Mouse (Mus musculus): Measurements from ENCODE around the gene Gse1.

Gene Gse1

DNA sequence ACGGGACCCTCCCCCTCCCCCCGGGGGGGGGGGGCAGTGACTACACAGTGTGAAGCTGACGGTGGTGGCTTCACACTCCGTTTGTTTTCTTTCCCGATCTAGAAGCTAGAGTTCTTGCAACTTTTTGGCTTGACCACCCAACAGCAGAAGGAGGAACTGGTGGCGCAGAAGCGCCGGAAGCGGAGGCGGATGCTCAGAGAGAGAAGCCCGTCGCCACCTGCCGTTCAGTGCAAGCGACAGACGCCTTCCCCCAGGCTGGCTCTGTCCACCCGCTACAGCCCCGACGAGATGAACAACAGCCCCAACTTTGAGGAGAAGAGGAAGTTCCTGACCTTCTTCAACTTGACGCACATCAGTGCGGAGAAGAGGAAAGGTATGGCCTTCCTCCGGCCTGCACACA lies 344.3 kb downstream of the Gse1 start:
- no peak for DNase-seq (ENCODE audit: low read depth, low spot score)

DNA sequence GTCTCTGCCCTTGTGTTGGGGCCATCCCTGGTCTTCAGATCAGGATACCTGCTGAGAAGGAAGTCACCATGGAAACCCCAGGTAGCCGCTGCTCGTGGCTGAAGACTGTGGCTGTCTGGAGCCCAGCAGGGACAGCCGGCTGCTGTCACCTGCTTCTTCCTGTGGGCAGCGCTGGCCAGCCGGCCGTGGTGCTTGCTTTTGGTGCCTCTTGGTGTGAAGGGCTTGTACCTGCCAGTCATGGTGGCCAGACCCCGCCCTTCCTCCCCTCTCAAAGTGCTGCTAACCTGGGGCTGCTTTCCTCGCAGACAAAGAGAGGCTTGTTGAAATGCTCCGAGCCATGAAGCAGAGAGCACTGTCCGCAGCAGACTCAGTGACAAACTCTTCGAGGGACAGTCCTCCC lies 345.6 kb downstream of the Gse1 start:
- no peak for DNase-seq (ENCODE audit: low read depth, low spot score)

DNA sequence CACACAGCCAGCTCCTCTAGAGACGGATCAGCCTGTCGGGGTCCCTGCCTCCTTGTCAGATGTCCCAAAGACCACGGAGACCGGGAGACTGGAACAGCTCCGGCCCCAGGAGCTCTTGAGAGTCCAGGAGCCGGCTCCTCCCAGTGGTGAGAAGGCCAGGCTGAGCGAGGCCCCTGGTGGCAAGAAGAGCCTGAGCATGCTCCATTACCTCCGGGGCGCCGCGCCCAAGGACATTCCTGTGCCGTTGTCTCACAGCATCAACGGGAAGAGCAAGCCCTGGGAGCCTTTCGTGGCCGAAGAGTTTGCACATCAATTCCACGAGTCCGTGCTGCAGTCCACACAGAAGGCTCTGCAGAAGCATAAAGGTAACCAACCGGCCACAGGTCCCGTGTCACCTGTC lies 346.7 kb downstream of the Gse1 start:
- DNase-seq (ENCODE audit: low read depth, low spot score), result no peak

DNA sequence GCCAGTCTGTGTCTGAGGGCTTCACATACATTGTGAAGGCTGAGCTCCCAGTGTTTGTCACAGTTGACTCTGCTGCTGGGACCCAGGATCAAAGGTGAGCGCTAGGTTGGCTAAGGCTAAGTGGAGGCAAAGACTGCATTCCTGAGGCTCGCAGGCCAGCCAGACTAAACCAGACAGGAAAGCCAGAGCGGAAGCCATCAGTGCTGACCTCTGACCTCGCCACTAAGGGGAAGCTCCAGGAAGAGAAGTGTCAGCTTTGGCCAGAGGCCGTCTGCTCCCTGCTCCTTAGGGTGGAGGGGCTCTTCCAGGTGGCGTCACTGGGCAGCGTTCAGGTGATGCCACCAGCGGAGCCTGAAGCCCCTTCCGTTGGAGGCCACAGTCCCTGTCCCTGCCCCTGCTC lies 347.5 kb downstream of the Gse1 start:
- no peak for DNase-seq (ENCODE audit: low read depth, low spot score)

DNA sequence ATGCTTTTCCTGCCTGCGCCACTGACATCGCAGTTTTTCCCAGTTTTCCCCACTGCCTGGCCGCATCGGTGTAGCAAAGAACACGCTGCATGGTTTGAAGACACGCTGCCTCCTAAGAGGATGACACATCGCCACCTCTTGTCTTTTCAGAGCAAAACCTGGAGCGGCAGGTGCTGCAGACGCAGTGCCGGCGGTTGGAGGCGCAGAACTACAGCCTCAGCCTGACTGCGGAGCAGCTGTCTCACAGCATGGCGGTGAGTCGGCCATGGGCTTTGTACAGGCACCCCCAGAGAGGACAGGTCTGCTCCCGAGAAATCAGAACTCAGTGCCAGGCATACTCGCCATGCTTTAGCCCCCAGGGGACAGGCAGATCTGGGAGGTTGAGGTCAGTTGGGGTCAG lies 349.6 kb downstream of the Gse1 start:
- no peak for DNase-seq (ENCODE audit: low read depth, low spot score)

DNA sequence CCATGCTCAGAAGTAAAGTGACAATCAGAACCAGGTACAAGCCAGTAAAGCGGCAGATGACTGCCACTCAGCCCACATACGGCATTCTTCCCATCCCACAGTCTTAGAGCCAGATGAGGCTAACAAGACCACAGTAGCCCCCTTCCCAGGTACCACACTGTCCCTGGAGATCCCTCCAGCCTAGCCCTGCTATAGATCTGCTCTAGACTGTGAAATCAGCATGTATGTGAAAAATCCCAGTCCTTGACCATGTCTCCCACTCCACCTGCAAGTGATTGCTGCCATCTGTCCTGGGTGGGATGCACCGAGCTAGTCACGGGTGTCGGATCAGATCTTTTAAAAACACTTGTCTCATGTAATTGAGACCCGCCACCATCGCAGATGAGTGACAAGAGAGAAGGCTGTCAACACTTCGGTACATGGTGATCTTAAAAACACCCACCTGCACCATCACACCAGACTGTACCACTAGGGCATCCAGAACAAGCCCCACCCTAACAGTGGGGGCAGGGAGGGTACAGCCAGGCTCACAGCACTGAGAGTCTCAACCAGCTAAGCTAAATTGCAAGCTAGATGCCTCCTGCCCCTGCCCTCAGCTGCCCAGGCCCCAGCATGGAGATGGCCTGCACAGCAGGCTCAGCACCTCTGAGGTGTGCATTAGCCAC lies 352.2 kb downstream of the Gse1 start:
- no peak for DNase-seq (ENCODE audit: low read depth, low spot score)

DNA sequence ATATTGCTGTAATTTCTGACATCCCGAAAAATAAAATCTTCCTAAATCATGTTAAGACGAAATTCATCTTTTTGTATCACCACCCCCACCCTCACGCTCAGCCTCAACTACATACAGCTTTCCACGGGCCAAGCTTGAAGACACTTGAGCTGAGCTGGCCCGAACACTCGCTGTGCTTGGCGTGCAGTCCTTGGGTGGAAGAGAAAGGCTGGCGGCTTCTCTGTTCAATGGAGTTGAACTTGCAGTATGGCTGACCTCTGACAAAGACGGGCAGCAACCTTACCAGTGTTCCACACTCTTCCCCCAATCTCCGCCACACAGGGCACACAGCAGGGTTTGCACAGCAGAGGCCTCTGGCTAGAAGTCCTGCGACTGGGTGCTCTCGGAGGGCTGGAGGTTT lies 353.1 kb downstream of the Gse1 start:
- DNase-seq (ENCODE audit: low read depth, low spot score), result no peak

DNA sequence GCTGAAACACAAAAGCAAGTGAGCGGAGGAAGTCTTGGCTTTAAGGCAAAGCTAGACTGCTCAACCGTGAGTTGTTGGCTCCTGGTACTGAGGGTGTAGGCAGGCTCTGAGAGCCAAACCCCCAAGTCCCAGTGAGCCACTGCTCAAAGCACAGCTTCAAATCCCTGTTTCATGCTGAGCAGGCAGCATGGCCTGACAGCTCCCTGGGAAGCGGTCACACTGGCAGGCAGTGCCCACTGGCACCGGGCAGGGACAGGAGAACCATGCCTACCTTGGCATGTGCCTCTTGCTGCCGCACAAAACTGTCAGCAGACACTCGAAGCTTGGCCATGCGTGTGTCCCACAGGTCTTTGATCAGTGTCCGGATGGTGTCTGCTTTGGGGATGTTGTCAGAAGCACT lies 353.6 kb downstream of the Gse1 start:
- no peak for DNase-seq (ENCODE audit: low read depth, low spot score)

DNA sequence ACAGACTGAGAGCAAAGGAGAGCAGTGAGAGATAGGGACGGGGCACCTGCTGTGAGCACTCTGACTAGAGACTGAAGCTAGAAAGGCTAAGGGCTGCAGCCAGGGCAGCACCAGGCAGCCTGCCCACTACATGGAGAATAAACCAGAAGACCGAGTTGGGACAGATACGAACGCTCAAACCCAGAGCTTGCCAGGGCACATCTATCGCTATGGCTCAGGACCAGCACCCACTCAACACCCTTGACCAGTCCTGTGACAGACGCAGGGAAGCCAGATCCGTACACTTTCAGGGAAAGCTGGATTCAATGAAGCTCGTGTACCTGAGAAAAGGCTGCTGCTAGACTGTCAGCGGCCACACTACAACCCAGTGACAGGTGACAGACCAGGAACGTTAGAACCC lies 357.3 kb downstream of the Gse1 start:
- no peak for DNase-seq (ENCODE audit: low read depth, low spot score)

DNA sequence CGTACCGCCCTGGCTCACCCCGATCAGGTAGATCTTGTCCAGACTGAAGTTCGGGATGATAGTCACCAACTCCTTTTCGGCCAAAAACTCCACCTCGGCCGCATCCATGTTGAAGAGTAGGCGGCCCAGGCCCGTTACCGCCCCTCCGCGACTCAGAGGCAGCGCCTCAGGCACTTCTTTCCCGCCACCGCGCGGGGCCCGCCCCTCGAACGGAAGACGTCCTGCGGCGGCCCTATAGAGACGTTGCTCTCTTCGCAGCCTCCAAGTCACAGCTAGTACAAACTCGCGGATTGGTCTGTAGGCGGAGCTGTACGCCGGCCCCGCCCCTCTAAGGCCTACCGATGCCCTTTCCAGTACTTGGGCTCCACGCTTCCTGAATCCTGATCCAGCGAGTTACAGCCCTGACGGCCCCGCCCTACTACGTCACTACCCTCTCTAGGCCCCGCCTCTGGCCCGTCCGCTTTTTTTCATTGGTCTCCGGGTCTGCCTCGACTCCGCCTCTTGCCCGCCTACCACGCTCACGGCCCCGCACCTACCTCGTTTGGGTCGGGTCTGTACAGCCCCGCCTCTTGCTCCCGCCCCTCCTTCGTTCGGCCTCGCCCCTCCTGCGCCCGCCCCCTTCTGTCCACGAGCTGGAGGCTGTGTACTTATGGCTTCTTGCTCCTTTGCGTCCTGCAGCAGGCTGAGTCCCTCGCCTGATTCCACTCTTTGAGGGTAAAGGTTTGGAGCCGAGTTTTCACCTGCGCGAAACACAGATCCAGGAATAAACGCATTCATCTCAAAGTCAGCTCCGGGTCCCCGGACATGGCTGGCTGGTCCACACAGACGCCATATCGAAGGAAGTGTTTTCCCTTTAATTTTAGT lies 360.9 kb downstream of the Gse1 start, which contains the start of gene Gins2:
Gene Gins2 (minus strand): TSS at position 397 of the 864 bp plus-strand sequence.
- peak; percentile 98 for DNase-seq (ENCODE audit: low read depth, low spot score)

DNA sequence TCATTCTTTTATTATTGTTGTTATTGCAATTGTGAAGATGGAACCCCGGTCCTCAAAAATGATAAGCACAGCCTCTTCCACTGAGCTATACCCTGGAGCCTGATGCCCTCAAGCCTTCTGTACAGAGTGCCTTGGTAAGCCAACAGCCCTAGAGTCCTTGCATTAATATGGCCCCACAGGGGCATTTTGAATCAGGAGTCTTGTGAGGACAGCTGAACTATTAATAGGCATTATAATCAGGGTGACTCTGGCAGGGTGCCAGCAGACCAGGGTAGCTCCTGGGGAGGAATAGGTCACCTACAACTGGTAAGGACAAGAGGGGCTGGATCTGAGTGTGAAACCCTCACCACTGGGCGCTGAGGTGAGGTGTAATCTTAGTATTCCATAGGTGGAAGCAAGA lies 361.7 kb downstream of the Gse1 start:
- DNase-seq (ENCODE audit: low read depth, low spot score), result no peak

DNA sequence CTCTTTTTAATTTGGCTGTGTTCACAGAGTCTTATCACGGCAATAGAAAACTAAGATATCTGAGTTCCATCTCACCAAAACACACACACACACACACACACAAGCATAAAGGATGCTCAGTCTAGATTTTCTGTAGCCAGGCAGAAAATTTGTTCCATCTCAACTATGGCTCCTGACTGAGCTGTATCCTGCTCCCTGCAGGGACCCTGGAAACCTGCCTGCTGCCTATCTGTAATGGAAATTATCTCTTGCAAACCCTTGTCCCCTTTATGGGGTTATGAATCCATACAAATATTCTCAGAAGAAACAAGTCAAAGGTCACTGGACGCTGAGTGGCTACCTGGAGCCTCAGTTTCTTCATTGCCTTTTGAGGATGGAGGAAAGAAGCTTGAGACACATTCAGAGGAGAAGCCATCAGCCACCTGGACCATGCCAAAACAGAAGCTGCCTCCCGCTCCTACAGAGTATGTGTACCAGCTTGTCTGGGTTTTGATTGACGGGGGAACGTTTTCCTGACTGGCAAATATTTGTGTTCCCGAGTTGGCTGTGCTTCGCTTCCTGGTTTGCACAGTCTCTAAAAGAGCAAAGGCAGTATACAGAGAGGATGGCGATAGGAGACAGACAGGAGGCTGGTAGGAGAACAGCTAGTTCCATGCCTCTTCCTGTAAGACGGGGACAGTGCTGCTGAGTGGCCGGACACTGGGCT lies 363.5 kb downstream of the Gse1 start:
- no peak for DNase-seq (ENCODE audit: low read depth, low spot score)

DNA sequence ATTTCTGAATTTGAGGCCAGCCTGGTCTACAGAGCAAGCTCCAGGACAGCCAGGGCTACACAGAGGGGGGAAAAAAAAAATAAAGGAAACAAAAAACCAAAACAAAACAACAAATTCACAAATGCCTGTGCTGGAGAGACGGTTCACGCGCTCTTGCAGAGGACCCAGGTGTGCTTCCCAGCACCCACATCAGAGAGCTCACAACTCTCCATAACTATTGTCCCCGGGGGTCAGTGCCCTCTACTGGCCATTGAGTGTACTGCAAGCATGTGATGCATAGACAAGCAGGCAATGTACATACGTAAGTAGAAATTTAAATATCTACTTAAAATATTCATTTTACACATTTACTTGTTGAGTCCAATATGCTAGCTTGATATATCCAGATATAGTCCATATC lies 366.3 kb downstream of the Gse1 start:
- DNase-seq (ENCODE audit: low read depth, low spot score), result no peak

DNA sequence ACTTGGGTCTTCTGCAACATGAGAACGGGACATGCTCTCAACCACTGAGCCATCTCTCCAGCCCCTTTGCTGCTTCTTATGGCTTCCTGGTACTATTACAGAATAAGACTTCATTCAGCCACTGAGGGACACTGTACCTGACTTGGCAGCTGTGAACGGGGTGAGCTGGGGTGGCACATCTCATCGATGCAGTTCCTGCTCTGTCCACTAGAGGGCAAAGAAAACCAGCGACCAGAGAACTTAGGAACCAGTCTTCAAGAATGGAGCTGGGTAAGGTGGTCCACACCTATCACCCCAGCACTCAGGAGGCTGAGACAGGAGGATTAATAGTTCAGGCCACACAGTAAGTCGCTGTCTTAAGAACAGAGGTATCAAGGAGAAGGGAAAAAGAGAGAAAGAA lies 367.7 kb downstream of the Gse1 start:
- no peak for DNase-seq (ENCODE audit: low read depth, low spot score)

DNA sequence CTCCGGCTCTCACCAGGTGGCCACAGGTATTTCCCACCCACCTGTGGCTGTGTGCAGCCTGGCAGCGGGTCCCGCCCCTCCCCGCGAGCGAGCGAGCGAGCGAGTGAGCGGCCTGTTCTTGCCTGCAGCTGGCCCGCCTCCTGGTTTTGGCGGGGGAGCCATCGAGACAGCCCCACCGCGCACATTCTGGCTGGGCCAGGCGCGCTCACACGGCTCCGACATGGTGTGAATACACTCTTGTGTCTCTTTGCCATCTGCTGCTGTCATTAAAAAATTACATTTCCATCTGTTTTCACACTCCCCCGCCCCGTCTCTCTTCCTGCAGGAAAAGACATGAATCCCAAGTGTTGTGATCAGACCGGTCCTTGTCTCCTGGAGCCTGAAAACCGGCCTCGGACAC lies 370.3 kb downstream of the Gse1 start:
- no peak for DNase-seq (ENCODE audit: low read depth, low spot score)

DNA sequence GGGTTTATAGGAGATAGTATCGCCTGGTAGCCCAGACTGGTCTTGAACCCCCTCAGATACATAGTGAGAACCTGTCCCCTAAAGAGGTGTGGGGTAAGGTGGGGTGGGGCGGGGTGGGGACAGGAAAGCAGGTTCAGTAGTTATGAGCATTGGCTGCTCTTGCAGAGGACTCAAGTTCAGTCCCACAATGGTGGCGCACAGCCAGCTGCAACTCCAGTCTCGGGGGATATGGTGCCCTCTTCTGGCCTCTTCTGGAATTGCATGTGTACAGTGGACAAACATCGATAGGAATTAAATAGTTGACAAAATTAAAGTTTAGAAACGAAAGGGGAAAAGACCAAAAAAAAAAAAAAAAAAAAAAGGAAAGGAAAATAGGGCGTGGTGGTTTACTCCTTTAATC lies 371.2 kb downstream of the Gse1 start:
- DNase-seq (ENCODE audit: low read depth, low spot score), result no peak

DNA sequence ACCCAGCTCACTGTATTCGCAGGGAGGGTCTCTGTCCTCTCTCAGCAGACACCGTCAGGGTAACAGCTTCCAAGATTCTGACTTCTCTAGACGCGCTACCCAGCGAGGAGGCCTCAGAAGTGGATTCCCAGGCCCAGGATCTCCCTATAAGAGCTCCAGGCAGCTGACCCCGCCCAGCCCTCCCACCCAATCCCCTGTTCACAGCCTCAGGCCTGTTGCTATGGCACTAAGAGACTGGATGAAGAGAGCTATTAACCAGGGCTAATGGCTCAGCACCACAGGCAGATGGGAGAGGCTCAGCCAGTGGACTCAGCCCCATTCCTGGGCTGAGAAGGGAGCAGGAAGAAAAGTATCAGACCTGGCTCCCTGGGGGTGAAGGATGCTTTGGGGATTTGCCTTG lies 374.4 kb downstream of the Gse1 start:
- DNase-seq (ENCODE audit: low read depth, low spot score), result no peak

DNA sequence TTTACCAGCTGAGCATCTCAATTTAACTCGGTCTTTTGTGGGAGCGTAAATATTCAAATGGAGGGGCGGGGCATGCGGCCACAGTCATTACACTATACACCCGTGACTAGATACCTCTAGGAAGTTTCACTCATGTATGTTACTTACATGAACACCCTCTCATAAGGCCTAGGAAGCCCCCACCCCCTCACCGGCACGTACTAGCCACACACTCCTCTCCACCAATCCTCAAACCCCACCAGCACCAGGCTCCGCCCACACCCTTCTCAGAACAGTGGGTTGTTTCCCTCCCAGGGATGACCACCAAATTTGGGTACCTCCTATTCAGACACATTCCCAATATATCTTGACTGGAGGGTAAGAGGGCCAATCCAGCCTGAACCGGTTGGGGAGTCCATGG lies 379.2 kb downstream of the Gse1 start:
- no peak for DNase-seq (ENCODE audit: low read depth, low spot score)

DNA sequence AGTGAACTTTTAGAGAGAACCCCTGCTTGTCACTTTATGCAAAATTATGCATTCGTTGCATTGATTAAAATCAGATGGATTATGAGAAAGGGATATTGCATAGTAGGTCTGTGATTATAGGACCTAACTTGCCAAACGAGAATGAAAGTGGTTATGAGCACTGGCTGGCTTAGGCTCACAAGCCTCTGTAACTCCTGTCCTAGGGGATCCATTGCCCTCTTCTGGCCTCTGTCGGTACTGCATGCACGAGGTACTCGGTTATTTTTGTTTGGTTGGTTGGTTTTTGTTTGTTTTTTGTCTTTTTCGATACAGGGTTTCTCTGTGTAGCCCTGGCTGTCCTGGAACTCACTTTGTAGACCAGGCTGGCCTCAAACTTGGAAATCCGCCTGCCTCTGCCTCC lies 379.6 kb downstream of the Gse1 start:
- no peak for DNase-seq (ENCODE audit: low read depth, low spot score)

DNA sequence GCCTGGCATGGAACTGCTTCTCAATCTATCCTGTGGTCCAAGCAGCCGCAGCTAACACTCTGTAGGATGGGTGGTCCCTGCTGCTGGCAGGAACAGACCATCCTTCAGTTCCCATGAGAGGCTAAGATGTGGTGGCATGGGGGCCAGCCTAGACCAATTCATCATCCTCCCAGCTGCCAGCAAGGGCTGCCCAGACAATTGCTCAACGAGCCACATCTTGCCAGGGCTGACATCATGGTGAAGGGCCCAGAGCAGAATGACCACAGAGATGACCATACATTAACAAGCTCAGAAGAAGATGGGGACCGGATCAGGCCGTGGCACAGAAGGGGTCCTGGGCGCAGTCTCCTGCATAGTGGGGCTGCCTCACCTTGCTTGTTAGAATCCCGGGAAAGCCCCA lies 382.6 kb downstream of the Gse1 start:
- DNase-seq (ENCODE audit: low read depth, low spot score), result no peak

DNA sequence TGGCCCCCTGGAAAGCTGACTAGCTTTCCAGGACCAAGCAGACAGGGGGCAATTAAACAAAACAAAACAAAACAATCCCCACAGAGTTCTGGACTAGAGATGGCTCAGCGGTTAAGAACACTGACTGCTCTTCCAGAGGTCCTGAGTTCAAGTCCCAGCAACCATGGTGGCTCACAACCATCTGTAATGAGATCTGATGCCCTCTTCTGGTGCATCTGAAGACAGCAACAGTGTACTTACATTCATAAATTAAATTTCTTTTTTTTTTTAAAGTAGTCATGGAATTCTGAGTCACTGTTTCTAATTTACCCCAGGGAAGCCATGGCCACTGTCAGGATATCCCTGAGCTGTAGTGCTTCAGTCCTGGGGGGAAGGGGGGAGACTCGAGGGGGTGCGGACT lies 386.2 kb downstream of the Gse1 start:
- DNase-seq (ENCODE audit: low read depth, low spot score), result no peak

Measured in retina, adult 2 months (tissue).